Mouse (Mus musculus) cerebellum, postnatal 25 days (tissue): Measurements from ENCODE around the gene Ccnjl.

ENCODE experiments used
- DNase-seq, 2 experiments: peaks; one replicate each; pipeline ENCODE4 v3.0.0; 2021; ENCODE audit warnings: mixed read lengths in 2 of 2

Gene Ccnjl

DNA sequence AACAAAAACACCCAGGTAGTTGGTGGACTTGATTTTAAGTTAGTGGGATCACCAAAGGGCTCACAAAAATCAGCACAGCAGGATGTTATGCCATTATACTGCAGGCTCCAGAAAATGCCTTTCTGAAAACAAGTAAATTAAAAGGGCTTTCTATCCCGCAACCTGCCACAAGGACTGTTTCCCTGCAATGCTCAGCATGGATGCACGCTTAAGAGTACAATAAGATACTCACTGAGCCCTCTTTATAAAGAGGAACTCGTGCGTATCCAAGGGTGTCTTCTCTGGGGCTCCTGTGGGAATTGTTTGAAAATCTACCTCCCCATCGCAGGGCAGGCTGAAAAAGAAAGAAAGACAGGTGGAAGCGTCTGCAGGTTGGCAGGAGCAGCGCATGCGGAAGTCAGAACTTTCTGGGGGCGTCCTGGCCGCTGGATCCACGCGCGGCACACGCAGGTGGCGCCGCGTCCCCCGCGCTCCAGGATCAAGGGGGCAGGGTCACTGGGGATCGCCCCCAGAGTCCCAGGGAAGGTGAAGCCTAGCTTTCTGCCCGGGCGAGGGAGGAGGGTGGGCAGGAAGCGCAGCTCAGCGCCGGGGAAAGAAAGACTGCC, 404 bp upstream of the Ccnjl start:
- no peak for DNase-seq

GRCm38 (mm10) chr11:43530043-43530442, 1.5 kb downstream of the Ccnjl start:
- no peak for DNase-seq

DNA sequence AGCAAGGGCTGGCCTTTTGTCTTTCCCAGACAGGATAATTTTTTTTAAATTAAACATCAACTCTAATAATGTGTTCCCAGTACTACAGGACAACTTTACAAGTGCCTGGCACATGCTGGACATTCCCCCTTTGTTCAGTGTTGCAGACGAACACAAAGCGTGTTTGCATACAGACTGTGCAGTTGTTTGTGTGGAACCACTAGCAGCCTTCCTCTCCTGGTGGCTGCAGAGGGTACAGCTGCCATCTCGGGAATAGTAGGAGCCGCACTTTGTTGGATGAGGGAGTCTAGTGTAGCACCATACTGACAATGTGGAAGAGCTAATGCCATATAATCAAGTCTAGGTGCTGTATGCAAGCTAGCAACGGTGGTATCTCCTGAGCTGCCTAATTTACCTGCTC, 3.0 kb downstream of the Ccnjl start:
- DNase-seq: no peak

DNA sequence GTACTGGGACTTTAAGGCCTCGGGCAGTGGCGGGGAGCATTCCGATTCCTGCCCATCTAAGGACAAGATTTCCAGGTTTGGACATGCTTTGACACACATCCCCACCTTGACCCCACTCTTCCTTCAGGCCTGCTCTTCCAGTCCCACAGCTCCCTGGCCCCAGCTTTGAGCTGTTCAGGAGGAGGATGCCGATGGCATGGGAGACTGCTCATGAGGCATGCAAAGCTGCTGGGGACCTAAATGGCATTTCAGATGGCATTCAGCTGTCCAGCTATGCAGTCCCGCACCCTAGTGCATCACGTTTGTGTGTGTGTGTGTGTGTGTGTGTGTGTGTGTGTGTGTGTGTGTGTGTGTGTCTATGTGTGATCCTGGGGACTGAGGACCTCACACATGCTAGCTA, 8.5 kb downstream of the Ccnjl start:
- DNase-seq: no peak

DNA sequence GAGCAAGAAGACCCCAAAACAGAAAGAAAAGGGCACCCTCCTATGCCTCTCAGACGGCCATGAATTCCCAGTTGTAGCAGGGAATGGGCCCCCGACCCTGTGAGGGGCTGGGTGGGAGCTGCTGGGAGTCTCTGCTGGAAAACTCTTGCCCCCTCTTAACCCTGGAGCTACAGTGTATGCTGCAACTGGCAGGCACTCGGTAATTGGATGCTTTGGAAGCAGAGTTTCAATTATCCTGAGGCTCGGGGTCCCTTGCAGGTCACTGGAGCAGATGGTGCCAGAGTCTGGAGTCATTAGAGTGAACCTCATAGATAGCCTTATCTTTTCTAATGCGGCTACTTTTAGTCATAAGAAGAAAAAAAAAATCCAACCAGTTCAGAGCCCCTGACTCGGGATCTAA, 11.3 kb downstream of the Ccnjl start:
- no peak for DNase-seq

DNA sequence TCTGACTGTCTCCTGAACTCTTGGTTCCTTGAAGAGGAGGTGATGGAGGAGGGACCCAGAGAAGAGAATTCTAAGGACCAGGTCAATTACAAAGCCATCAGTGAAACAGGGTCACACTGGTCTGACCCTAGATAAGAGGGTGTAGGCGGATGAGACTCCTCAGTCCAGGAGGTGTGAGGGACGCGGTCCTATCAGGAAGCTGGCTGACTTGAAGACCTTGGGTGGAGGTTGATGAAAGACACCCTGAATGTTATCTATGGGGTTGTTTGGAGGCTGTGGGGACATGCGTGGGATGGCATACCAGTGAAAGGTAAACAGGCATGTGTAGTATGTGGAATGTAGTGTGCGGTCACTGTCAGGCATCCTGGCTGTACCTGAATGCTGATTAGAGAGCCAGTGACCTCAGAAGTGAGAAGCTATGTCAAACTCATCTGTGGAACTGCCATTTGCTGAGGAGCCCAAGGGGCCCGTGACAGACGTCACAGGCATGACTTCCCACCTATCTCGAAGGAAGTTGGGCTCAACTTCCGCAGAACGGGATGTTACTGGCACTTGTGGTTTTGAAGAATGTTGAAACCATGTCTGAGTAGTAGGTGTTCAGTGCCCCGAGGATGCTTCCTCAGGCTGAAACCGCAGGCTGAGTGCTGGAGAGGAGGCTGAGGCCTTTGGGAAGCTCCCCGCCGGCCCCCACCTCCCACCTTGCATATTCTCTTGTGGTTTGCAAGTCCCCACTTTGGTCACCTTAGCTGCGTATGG, 15.3 kb downstream of the Ccnjl start:
- DNase-seq: no peak

- DNase-seq: no peak
Measured at GRCm38 (mm10) chr11:43544819-43545218, 16.2 kb downstream of the Ccnjl start.

DNA sequence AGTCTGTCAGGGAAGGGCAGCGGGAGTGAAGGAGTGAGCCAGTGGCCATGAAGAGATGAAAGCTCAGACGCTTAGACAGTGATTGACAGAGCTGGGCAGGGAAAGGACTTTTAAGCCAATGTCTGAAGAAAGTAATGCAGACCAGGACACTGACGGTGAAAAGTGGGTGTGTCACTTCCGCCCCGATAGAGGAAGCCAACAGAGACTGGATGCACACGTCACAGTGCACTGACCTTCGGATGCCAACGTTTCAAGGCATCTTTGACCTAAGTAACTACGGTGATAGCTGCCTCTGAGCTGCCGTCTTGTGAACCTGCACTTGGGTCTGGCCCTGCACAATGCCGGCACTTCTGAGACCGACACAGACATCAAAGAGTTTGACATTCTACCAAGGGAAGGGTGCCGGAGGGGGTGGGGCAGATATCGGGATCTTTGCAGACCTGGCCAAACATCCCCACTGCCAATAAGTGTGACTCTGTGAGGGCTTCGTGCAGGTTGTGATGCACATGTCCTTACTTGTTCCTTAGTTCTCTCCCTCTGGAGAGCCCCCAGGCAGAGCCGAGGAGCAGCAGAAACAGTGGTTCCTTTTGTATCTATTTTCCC, 17.4 kb downstream of the Ccnjl start:
- DNase-seq: no peak

DNA sequence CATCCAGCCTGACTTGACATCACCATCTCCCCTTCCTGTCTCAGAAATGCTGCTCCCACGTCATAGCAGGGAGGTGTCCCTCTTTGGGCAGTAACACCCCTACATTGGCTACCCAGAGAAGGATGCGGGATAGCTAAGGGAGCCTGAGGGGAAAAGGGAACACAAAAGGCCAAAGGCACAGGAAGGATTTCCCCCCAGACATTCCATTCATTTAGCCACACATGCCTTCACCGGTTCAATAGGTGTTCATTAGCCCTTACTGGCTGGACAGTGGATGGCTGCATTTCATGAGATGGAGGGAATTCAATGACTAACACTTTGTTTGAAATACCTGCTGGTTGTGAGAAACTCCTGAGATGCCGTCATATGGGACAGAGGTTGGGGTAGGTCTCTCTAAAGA, 18.1 kb downstream of the Ccnjl start:
- no peak for DNase-seq

DNA sequence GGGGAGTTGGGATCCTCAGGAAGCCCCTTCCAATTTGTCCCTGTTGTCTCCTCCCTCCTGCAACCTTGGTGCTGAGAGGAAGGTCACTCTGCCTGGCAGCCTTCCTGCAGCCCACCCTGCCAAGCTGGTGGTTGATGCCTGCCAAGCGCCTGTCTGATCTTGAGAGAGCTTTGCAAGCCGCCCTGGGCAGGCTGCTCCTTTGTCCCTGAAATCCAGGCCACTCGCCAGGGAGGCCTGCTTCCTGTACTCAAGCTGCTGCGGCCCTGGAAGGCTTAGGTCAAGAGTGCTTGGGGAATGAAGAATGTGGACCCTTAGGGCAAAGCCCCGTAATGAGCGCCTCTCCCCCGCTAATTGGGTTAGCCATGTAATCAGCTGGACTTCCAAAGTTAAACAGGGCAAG, 19.6 kb downstream of the Ccnjl start:
- DNase-seq: peak; percentile 90 to 91

GRCm38 (mm10) chr11:43548657-43549435, 20.3 kb downstream of the Ccnjl start:
- DNase-seq: no peak

DNA sequence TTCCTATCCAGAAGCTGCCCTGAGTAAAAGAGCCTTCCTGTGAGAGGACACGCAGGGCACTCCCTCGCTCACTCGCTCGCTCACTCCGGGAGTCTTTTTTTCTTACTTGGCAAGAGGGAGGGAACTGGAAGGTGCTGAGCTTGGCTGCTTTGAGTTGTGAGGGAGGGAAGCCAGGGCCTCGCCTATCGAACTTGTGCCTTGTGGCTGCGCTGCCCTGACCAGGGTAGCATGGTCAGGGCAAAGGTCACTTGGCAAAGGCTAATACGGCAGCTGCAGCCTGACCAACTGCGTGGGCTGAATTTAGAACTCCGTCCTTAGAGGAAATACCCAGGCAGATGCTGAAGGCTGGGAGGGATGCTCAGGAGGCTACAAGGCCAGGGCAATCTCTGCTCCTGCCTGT, 21.1 kb downstream of the Ccnjl start:
- DNase-seq: peak; percentile 58 to 59

- no peak for DNase-seq
Measured at GRCm38 (mm10) chr11:43551756-43552155, 23.2 kb downstream of the Ccnjl start.

DNA sequence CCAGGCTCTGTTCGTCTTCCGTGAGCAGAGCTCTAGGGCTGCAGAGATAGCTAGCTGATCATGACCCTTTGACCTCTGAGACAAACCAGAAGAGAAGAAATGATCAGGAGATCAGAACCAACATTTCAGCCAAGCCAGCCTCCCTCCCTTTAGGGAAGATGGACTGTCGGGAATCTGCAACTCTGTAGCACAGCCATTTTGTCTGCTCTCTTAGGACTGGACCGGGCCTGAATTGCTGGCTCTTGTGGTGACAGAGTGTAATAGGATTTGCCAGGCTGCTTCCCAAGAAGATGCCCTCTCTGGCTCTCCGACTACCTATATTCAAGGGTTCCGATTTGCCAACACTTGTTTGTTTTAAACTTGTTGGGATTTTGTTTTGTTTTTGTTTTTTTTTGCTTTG, 24.1 kb downstream of the Ccnjl start:
- no peak for DNase-seq

GRCm38 (mm10) chr11:43556538-43556937, 28.0 kb downstream of the Ccnjl start:
- DNase-seq: no peak

DNA sequence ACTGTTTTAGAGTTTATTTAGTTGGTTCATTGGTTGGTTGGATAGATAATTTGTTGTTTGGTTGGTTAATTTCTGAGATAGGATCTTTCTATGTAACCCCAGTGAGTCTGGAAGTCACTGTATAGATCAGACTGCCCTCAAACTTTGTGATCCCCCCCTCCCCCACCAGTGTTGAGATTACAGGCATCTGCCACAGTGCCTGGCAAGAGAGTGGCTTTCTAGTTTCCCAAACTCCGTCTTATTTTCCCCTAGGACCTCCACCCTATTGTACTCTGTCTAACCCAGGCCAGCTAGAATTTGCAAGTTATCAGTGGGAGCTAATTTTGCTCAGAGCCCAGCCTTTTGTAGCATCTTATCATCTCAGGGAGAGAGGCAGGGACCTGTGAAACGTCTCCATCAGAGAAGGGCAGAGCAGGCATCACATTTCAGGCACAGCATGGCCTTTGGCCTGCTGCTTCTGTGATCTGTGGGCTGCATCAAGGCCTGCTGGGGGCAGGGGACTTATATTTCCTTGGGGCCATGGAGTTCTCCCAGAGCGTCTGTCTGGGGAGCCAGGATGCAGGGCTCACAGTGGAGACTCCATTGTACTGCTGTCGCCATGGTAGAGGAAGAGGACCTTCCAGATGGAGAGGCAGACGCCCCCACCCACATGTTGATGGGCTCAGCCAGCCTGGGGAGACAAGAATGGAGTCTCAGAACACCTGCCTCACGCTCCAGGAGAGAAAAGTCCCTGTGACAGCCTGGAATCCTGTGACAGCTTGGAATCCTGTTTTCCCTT, 31.1 kb downstream of the Ccnjl start:
- DNase-seq: no peak

DNA sequence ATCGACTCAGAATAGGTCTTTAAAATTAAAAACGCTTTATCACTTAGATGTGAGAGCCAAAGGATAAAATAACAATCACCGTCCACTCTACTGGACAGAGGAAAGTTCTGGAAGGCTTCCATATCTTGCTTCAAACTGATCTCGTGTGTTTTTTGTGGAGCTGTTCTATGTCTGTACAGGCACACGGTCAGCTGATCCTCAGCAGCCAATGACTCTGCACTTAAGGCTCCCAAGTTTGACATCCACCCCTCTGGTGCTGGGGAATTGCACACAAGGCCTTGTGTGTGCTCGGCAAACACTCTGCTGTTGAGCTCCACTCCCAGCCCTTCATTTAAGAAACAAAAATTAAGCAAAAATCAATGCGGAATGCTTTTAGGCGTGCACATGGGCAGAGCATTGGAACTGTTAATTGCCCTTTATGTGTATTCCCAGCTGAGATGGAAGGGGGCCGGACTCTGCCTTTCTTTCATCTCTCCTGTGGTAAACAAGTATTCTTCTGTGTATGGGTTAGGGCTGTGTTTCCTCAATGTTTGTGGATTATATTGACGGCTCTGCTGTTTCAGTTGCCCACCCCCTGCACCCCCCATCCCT, 35.2 kb downstream of the Ccnjl start:
- no peak for DNase-seq

DNA sequence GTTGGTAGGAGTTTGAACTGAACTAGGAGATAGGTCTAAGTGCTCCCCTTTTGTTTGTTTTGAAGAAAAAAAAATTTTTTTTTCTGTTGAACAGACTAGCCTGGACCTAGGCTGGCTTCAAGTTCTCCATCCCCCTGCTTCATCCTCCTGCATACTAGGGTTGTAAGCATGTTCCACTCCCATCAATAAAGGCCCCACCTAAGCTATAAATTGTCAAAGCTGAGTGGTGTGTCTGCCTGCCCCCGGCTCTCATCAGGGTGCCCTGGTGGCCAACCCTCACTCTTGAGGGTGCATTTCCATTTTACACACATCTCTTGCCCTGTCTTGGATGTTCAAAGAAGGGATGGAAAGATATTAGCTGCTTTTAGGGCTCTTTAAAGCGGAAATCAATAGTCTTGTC, 36.8 kb downstream of the Ccnjl start:
- DNase-seq: no peak

DNA sequence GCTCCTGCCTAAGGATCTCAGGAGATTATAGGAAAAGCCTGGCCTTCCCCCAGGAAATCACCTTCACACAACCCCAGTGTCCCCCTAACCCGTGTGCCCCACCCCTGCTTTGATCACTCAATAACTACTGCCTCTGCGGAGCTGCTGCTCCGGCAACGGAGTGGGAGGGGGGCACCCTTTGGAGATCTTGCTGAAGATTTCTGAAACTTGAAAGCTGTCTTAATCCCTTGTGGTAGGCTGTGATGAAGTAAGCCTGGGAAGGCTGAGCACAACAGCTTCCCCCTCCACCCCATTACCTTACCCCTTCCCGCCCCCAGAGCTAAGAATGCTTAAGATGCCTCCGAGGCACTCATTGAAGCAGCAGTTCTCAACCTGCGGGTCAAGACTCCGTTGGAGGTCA, 37.3 kb downstream of the Ccnjl start:
- no peak for DNase-seq

GRCm38 (mm10) chr11:43566696-43567095, 38.1 kb downstream of the Ccnjl start:
- DNase-seq: peak; percentile 53 to 61

DNA sequence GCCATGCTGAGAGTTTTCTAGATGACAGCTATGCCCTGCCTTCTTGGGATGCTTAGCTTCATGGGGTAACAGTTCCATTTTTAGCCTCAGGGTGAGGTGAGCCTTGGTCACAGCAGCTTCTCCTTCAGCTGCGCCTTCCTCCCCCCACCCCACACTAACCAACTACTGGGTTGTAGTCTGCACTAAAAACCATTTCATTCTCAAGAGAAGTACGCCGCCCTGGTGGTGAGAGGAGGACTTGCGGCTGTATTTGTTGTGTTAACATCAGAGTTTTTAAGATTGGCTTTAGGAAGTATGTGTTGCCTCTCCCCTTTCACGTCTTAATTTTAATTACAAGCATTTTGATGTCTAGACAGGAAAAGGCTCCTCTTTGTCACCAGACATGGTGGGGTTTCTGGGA, 39.7 kb downstream of the Ccnjl start:
- DNase-seq: peak in 1 of 2 experiments; percentile 67

- DNase-seq: no peak
Measured at GRCm38 (mm10) chr11:43569188-43569587, 40.6 kb downstream of the Ccnjl start.
